Mouse (Mus musculus) gastrocnemius, postnatal 4 days (tissue): Measurements from ENCODE around the gene Wnt11. TPM values are rescaled to one million over a fixed set of nuclear protein-coding genes. Genes with fewer than 3 reads are reported as not detected.

Experiments used
- DNase-seq, 2 experiments: peaks; one replicate each; pipeline ENCODE4 v3.0.0; 2021 to 2022; ENCODE audit warnings: low spot score in 2 of 2, mixed read lengths in 2 of 2
- total RNA-seq, 2 experiments: library from RNA; stranded (reverse); gene quantifications; 2 replicates each; pipeline ENCODE4 v1.2.3; 2021

Wnt11 gene
- total RNA-seq, 2 experiments from 2014 or later, result 16.4 to 19.9 TPM

DNA sequence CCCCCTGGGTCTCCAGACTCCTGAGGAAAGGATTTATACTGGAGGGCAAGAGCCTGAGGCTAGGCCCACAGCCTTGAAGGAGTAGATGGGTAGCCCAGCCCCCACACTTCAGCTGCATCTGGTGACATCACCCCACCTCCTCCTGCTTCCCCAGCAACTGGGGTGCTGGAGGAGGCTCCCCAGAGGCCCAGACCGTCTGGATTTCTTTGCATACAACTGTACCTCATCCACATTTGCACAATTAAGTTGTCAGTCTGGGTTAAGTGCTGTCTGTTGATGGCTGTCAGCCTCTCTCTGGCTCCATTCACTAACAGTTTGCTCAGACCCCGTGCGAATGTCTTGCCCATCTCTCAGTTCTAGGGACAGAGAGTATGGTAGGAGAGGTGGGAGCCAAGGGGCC, 6.9 kb upstream of the Wnt11 start:
- DNase-seq, result no peak

- no peak for DNase-seq
Observed at GRCm38 (mm10) chr7:98828876-98829275, 6.0 kb upstream of the Wnt11 start.

DNA sequence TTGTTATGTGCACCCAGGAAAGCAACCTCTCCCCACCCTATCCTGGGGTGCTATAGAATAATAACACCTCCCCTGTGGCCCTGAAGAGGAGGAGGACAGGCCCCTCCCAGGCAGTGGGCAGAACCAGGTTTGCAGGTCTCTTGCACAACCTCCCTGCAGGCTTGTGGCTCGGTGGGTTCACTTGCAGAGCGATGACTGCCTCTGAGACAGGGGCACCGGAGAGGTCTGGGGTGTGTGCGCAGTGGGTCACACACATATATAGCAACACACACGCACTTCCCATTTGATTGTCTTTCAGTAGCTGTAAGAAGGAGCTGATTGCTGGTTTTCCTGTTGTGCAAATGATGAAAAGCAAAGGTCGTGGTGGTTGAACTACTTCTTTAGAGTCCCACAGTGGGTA, 3.6 kb upstream of the Wnt11 start:
- no peak for DNase-seq

GRCm38 (mm10) chr7:98835519-98836441, 868 bp downstream of the Wnt11 start:
- peak in 1 of 2 experiments; percentile 44 for DNase-seq

GRCm38 (mm10) chr7:98836646-98837045, 1.7 kb downstream of the Wnt11 start:
- DNase-seq, result peak; percentile 61 to 82

DNA sequence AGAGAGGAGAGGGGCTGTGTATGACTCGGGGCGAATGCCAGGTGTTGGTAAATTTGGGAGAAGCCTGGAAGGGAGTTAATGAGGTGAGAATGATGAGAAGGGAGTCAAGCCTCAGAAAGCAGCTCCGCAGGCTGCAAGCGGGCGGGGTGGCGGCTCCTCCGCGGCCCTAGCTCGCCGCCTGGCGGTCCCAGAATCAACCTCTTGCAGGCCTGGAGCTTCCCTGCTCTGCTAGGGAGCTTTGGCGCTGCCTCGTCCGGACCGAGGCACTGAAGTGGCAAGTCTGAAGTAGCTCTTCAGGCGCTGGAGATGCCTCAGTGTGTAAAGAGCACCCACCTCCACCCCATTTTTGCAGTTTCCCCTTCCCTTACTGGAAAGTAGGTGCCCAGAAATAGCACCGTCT, 3.0 kb downstream of the Wnt11 start:
- peak; percentile 75 to 88 for DNase-seq

DNA sequence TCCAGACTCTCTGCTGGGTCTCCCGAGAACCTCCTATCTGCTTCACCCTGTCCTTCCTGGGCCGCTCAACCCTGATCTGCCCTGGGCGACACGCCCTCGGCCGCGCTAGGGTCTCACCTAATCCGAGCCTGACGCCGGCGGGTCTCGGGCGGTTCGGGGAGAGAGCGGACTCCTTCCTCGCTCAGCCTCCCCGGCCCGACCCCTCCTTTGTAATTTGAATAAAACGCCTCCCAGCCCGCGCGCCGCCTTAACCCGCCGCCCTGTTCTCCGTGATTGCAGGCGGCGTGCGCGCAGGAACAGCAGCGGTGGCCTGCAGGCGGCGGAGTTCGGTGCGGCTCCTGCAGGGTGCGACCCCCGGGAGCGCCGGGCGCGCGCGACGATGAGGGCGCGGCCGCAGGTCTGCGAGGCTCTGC, 3.8 kb downstream of the Wnt11 start:
- DNase-seq, result peak in 1 of 2 experiments; percentile 64

- DNase-seq, result no peak
Observed at GRCm38 (mm10) chr7:98839312-98839711, 4.4 kb downstream of the Wnt11 start.

GRCm38 (mm10) chr7:98840771-98841170, 5.9 kb downstream of the Wnt11 start:
- DNase-seq, result no peak

DNA sequence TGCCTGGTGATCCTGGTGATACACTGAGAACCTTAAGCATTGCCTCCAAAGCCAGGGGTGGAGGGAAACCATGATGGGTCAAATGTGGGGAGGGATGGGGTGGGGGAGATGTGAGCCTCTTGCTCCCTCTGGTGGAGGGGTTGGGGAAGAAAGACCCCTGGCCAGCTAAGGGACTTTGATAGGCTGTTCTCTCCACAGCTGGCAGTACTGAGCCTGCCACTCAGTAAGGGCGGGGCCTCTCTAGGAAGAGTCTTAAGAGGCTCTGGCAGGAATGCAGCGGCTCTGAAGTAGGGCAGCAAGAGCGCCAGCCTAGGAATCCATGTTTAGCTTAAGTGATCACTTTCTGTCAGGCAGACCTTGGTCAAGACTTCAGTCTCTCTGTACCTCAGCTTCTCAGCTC, 6.9 kb downstream of the Wnt11 start:
- DNase-seq, result no peak

- DNase-seq, result no peak
Observed at GRCm38 (mm10) chr7:98842997-98843396, 8.1 kb downstream of the Wnt11 start.

- DNase-seq, result no peak
Observed at GRCm38 (mm10) chr7:98843649-98844048, 8.7 kb downstream of the Wnt11 start.

DNA sequence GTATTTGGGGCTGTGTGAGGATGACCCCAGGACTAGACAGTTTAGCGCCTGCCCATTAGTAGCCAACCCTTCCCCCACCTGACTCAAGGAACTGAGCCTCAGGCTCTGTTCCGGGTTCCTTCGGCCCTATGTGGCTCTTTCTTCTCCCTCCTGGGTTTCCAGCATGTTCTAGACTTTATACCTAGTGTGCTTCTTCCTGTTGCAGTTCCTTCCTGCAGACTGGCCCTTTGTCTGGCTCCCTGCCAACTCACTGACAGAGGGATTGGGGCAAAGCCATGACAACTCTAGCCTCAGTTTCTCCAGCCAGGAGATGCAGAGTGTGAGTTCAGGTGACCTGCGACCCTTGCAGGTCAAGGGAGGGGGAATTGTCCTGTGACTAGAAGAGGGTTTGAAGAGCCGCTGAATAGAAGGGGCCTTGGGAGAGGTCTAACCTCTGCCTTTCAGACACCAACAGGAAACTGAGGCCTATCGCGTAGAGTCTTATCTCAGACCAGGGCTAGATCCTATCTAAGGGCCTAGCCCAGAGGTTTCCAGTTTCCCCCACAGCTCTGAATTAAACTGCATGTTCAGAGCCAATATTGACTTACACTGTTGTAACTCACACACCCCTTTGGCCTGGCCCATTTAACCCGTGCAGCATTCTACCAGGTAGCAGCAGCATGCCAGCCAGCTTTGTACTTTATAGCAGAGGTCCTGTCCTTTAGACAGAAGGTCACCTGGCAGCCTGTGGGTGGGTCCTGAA, 14.2 kb downstream of the Wnt11 start:
- DNase-seq, result no peak

- no peak for DNase-seq
Observed at GRCm38 (mm10) chr7:98850388-98850787, 15.5 kb downstream of the Wnt11 start.

GRCm38 (mm10) chr7:98851220-98851619, 16.3 kb downstream of the Wnt11 start:
- no peak for DNase-seq

DNA sequence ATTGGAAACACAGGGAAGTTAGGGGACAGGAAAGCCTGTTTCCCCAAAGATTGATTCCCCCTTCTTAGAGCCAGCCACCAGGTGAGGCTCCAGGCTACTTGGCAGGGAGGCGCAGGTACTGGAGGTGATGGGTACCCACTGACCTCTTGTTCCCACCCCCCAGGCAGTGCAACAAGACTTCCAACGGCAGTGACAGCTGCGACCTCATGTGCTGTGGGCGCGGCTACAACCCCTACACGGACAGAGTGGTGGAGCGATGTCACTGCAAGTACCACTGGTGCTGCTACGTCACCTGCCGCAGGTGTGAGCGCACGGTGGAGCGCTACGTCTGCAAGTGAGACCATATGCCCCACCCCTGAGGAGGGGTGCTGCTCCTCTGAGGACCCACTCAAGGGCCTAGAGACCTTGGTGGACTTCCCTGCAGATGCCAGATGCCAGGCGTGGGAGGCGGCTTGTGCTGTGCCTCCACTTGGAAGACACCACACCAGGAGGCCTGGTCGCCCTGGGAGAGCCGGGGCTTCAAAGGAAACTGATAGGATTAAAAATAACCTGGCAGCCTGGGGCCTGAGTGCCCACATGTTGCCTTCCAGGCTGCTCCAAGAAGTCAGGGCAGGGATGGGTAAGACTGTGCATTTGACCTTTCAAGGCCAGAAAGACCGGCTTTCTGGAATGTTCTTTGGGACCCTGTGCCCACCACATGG, 18.2 kb downstream of the Wnt11 start:
- no peak for DNase-seq

GRCm38 (mm10) chr7:98853806-98854205, 18.9 kb downstream of the Wnt11 start:
- DNase-seq, result no peak

DNA sequence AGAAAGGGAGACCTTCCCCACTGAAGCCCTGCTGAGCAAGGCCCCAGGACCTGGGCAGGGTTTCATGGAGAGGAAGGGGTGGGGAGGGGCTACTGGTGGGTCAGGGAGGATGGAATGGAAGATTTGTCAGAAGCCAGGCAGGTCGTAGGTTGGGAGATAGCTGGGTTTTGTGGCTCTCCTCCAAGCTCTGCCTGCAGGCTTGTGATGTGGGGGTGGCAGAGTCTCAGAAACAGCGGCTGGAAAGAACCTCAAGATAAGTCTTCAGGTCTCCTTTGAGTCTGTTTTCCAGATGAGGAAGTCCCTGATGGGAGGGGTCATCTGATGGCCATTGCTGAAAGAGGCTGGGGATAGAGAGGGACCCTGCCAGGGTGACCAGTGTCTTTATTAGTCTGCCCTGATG, 20.5 kb downstream of the Wnt11 start:
- DNase-seq, result no peak

DNA sequence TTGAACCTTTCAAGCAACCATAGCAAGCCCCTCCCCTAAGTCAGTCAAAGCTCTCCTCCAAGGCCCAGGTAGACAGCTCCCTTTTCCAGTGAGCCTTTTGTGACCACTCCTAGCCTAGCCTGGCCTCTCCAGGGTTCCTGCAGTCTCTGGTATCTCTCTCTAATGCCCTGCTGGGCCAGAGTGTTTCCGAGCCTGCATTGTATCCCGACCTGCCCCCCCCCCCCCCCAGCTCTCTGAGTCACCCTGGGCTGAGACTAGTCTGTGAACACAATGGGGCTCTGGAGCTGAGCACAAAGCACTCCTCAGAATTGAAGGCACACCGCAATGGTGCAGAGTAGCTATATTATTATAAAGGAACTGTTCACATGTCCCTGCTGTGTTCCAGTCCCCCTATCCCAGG, 21.2 kb downstream of the Wnt11 start:
- DNase-seq, result no peak

GRCm38 (mm10) chr7:98857094-98857493, 22.2 kb downstream of the Wnt11 start:
- DNase-seq, result no peak

GRCm38 (mm10) chr7:98861002-98861401, 26.1 kb downstream of the Wnt11 start:
- DNase-seq, result no peak

DNA sequence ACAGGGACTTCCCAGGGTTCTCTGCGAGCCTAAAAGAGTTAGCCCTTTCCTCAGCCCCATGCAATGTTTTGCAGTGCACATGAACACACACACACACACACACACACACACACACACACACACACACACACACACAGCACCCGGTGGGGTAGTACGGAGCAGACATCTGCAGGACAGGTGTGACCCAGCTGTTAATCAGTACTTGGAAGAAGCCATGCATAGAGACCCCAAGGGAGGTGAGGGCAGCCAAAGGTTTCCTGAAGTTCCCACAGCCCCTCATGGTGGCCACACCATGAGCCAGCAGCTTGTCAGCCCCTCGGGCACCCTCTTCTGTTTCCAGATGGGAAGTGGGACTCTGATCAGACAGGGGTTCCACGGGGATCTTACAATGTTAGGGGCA, 28.1 kb downstream of the Wnt11 start:
- no peak for DNase-seq
